Mouse (Mus musculus) heart, embryonic 16.5 days (tissue): ENCODE results near the gene Thnsl2. TPM values are rescaled to one million over a fixed set of nuclear protein-coding genes. Genes with fewer than 3 reads are reported as not detected.

Source experiments
- ATAC-seq: fragments of 200-750 bp; cut with Nextera tagmentation; replicated peaks from 2 replicates; pipeline ENCODE4 v1.8.0; 2017; ENCODE audit warnings: moderate number of reproducible peaks; ENCODE audit not compliant: insufficient read depth, low FRiP score; ENCODE audit errors: extremely low read depth
- H3K27ac ChIP-seq: fragments of 300-500 bp; sonication (generic); 2 replicates; pipeline ENCODE4 v1.5.1; 2014; ENCODE audit warnings: mild to moderate bottlenecking, low read length, control low read depth, moderate library complexity
- H3K27me3 ChIP-seq: fragments of 300-500 bp; sonication (generic); 2 replicates; pipeline ENCODE4 v1.6.1; 2014; ENCODE audit warnings: low read length, mixed read lengths; ENCODE audit not compliant: control insufficient read depth, insufficient read depth
- H3K36me3 ChIP-seq: fragments of 300-500 bp; sonication (generic); 2 replicates; pipeline ENCODE4 v1.6.1; 2014; ENCODE audit not compliant: control insufficient read depth, insufficient read depth
- H3K4me1 ChIP-seq: fragments of 300-500 bp; sonication (generic); 2 replicates; pipeline ENCODE4 v1.6.1; 2014; ENCODE audit warnings: low read length, mixed read lengths; ENCODE audit not compliant: control insufficient read depth, insufficient read depth
- H3K4me2 ChIP-seq: fragments of 300-500 bp; sonication (generic); 2 replicates; pipeline ENCODE4 v1.6.1; 2014; ENCODE audit warnings: low read depth, mild to moderate bottlenecking, control low read depth, low read length
- H3K4me3 ChIP-seq: fragments of 300-500 bp; sonication (generic); 2 replicates; pipeline ENCODE4 v1.5.1; 2014; ENCODE audit warnings: mild to moderate bottlenecking, control low read depth, low read length
- H3K9ac ChIP-seq: fragments of 300-500 bp; sonication (generic); 2 replicates; pipeline ENCODE4 v1.6.1; 2014; ENCODE audit warnings: low read length, control low read depth
- H3K9me3 ChIP-seq: fragments of 300-500 bp; sonication (generic); replicated peaks from 2 replicates; pipeline ENCODE4 v1.6.1; 2016; ENCODE audit warnings: low read length; ENCODE audit not compliant: control insufficient read depth
- WGBS: fragments of 180-500 bp; shearing (Covaris S2); extraction: QIAGEN DNeasy Blood & Tissue Kit; methylation state at CpG from one replicate; pipeline ENCODE4 v1.1.7; 2014; 5-methylcytosine and 5-hydroxymethylcytosine counted together
- polyA plus RNA-seq: library from polyadenylated mRNA; unstranded; fragments of >200 nt; fragmentation: Nextera tagmentation; extraction: Ambion mirVana; gene quantifications from 2 replicates; pipeline ENCODE4 v1.2.1, GENCODE M21; 2015

Gene Thnsl2
- polyA plus RNA-seq, 1 experiment from 2014 or later = 5.9 TPM

- no peak overlapping the region for H3K27ac ChIP-seq
- H3K4me3 ChIP-seq = no peak overlapping the region
- WGBS = 31% methylated on average over 6 of the region's 6 CpGs
- no peaks in the 10 kb centered on the region for H3K27me3 ChIP-seq
- H3K4me2 ChIP-seq = no peak overlapping the region
- no peaks in the 10 kb centered on the region for H3K36me3 ChIP-seq
- no peak overlapping the region for H3K9ac ChIP-seq
- peaks cover 3% of the 10 kb centered on the region for H3K4me1 ChIP-seq
- peak; percentile 56 for ATAC-seq
- no peaks in the 10 kb centered on the region for H3K9me3 ChIP-seq
These were observed 20.2 kb upstream of the Thnsl2 start for GRCm38 (mm10) chr6:71164394-71164793.

DNA sequence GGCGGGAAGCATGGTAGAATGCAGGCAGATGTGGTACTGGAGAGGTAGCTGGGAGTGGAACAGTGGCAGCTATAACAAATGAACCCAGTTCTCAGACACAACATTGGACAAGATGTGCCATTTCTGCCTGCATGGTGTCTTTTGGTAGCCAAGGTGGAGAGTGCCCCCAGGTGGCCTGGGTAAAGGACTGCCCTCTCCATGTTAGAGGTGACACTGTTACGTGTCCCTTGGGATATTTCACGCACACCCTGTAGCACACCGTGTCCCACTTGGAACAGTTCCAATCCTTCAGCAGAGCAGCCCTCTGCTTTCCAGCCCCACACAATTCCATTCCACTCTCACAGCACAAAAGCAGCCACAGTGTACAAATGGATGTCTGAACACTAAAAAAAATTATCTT, 18.0 kb upstream of the Thnsl2 start:
- 46% methylated on average over 4 of the region's 4 CpGs for WGBS
- H3K4me2 ChIP-seq = no peak overlapping the region
- 0 out of 2 replicates have a peak, but pooled peaks have one; percentile 42 for ATAC-seq
- H3K27me3 ChIP-seq = no peaks in the 10 kb centered on the region
- H3K4me3 ChIP-seq = no peak overlapping the region
- H3K27ac ChIP-seq = no peak overlapping the region
- H3K36me3 ChIP-seq = no peaks in the 10 kb centered on the region
- peaks cover 3% of the 10 kb centered on the region for H3K4me1 ChIP-seq
- H3K9me3 ChIP-seq = no peaks in the 10 kb centered on the region
- no peak overlapping the region for H3K9ac ChIP-seq

GRCm38 (mm10) chr6:71161290-71161689, 17.1 kb upstream of the Thnsl2 start:
- Histone ChIP-seq H3K9ac (no peak overlapping the region), H3K36me3 (no peaks in the 10 kb centered on the region), H3K9me3 (no peaks in the 10 kb centered on the region), H3K4me3 (no peak overlapping the region), H3K27me3 (no peaks in the 10 kb centered on the region), H3K4me2 (no peak overlapping the region), H3K4me1 (peaks cover 3% of the 10 kb centered on the region), H3K27ac (no peak overlapping the region)
- no peak for ATAC-seq
- WGBS = 67% methylated on average over 7 of the region's 7 CpGs

DNA sequence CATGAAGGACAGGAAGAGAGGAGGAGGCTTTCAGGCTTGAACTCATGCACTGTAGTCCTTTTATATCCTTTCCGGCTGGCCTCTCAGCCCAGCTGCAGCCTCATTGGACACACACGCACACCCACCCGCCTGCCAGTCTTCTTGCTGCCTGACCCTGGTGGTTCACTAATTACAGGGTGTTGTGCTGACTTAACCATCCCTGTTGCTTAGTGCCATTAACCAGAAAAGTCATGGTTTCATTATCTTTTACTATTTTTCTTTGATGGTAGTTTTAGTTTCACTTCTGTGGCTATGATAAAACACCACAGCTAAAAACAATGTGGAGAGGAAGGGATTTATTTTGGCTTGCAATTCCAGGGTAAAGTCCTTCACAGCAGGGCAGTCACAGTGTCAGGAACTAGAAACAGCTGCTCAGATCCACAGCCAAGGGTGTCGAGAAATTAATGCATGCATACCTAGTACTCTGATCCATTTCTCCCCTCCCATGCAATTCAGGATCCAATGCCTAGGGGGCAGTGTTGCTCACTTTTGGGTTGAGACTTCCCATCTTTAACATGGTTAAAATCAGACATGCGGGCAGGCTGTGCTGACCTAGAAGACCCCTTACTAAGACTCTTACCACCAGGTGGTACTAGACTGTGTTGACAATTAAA, 12.6 kb upstream of the Thnsl2 start:
- no peaks in the 10 kb centered on the region for H3K27me3 ChIP-seq
- ATAC-seq = no peak
- WGBS = 73% methylated on average over 5 of the region's 5 CpGs
- H3K4me2 ChIP-seq = no peak overlapping the region
- H3K9ac ChIP-seq = no peak overlapping the region
- H3K4me3 ChIP-seq = no peak overlapping the region
- H3K27ac ChIP-seq = no peak overlapping the region
- H3K9me3 ChIP-seq = no peaks in the 10 kb centered on the region
- H3K36me3 ChIP-seq = no peaks in the 10 kb centered on the region
- H3K4me1 ChIP-seq = no peaks in the 10 kb centered on the region

DNA sequence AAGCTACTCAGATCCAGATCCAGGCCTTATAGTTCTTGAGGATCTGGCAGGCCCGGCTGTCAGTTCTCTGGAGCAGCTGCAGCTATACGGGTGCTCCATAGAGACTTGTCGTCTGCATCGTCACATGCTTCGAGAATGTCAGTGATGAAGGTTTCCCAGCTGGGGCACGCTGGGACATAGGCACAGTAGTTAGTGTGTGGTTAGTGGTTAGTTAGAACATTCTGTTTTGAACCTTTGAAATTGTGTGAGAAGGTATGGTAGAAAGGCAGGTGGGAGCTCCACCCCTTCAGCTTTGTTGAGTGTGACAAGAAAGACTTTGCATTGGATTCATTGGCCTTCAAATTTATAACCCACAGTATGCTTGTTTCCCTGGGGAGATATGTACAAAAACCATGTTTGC, 10.6 kb upstream of the Thnsl2 start:
- H3K27ac ChIP-seq = no peak overlapping the region
- no peak overlapping the region for H3K4me3 ChIP-seq
- WGBS = 74% methylated on average over 6 of the region's 6 CpGs
- H3K9ac ChIP-seq = no peak overlapping the region
- no peak overlapping the region for H3K4me2 ChIP-seq
- H3K9me3 ChIP-seq = no peaks in the 10 kb centered on the region
- H3K27me3 ChIP-seq = no peaks in the 10 kb centered on the region
- H3K4me1 ChIP-seq = no peaks in the 10 kb centered on the region
- no peaks in the 10 kb centered on the region for H3K36me3 ChIP-seq
- ATAC-seq = 0 out of 2 replicates have a peak, but pooled peaks have one; percentile 37

GRCm38 (mm10) chr6:71153486-71153885, 9.2 kb upstream of the Thnsl2 start:
- 83% methylated on average over 4 of the region's 4 CpGs for WGBS
- no peaks in the 10 kb centered on the region for H3K27me3 ChIP-seq
- no peak overlapping the region for H3K4me3 ChIP-seq
- H3K9me3 ChIP-seq = no peaks in the 10 kb centered on the region
- no peak overlapping the region for H3K9ac ChIP-seq
- H3K4me2 ChIP-seq = no peak overlapping the region
- ATAC-seq = no peak
- H3K27ac ChIP-seq = no peak overlapping the region
- no peaks in the 10 kb centered on the region for H3K36me3 ChIP-seq
- H3K4me1 ChIP-seq = no peaks in the 10 kb centered on the region

GRCm38 (mm10) chr6:71151098-71151497, 6.9 kb upstream of the Thnsl2 start:
- no peak overlapping the region for H3K4me3 ChIP-seq
- no peaks in the 10 kb centered on the region for H3K36me3 ChIP-seq
- H3K4me2 ChIP-seq = no peak overlapping the region
- no peak for ATAC-seq
- H3K9ac ChIP-seq = no peak overlapping the region
- no peaks in the 10 kb centered on the region for H3K27me3 ChIP-seq
- 45% methylated on average over 10 of the region's 10 CpGs for WGBS
- H3K9me3 ChIP-seq = no peaks in the 10 kb centered on the region
- H3K27ac ChIP-seq = no peak overlapping the region
- H3K4me1 ChIP-seq = no peaks in the 10 kb centered on the region

DNA sequence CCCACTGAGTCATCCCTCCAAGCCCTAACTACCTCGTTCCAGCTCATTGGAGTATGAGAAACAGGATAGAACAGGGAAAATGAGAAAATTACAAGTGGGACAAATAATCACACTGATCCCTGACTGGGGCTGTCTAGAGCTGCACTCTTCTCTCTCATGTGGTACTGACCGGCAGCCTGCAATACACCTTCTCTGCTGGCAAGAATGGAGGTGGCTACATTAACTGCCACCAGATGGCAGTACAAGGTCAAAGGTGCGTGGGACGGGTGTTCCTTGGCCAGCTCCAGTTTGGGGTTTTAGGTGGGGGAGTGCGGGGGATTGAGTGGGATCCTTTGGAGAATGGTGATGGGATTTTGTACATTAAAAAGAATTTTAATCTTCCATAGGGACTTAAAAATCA, 5.3 kb upstream of the Thnsl2 start:
- no peak; the same call in 1 of the 2 replicates for ATAC-seq
- no peak overlapping the region for H3K9ac ChIP-seq
- H3K4me2 ChIP-seq = no peak overlapping the region
- no peaks in the 10 kb centered on the region for H3K27me3 ChIP-seq
- H3K36me3 ChIP-seq = no peaks in the 10 kb centered on the region
- WGBS = 12% methylated on average over 5 of the region's 5 CpGs
- H3K9me3 ChIP-seq = no peaks in the 10 kb centered on the region
- H3K27ac ChIP-seq = no peak overlapping the region
- no peak overlapping the region for H3K4me3 ChIP-seq
- H3K4me1 ChIP-seq = no peaks in the 10 kb centered on the region

DNA sequence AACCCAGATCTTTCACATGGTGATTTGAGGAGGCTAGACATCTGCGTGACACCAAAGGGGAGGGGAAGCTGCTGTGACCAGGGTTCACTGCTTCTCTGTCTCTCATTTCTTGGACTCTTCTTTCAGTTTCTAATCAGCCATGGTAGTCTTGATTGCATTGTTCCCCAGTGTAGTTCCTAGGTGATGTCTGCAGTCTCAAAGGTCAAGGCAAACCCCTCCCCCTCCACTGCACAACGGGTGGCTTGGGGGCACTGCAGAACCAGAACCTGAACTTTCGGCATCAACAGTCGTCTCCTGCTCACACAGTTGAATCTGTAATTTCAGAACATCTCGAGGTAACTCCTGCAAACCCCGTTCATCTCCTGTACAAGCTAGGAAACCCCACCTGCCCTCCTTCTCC, 4.1 kb upstream of the Thnsl2 start:
- H3K4me2 ChIP-seq = no peak overlapping the region
- no peak for ATAC-seq
- H3K27me3 ChIP-seq = no peaks in the 10 kb centered on the region
- no peaks in the 10 kb centered on the region for H3K36me3 ChIP-seq
- H3K27ac ChIP-seq = no peak overlapping the region
- 72% methylated on average over 6 of the region's 6 CpGs for WGBS
- no peaks in the 10 kb centered on the region; the same call in 1 of the 2 replicates for H3K4me1 ChIP-seq
- no peak overlapping the region for H3K9ac ChIP-seq
- H3K4me3 ChIP-seq = no peak overlapping the region
- H3K9me3 ChIP-seq = no peaks in the 10 kb centered on the region
